Mouse (Mus musculus): ENCODE measurements around the gene Slc5a6. TPM values are rescaled to one million over a fixed set of nuclear protein-coding genes. Genes with fewer than 3 reads are reported as not detected.

Gene Slc5a6
- polyA plus RNA-seq, 1 experiment from 2014 or later = 8.6 TPM

DNA sequence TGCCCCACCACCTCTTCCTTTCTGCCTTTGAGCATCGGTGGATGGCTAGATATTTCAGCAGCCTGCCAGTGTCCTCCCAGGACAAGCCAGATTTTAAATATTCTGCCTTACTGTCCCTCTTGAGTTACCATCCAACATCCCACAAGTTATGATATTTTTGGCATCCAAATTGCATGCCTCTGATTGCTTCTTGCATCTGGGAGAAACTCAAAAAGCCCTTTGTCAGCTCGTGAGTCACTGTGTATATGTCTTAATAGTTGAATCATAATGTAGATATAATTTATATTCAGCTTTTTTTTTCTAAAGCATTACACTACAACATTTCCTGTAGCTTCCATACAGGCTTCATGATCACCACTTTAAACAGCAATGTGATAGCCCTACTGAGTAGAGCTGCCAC is 38.4 kb upstream of the Slc5a6 start:
- ATAC-seq (ENCODE audit: insufficient number of reproducible peaks, low FRiP score, low TSS enrichment, low read depth) (no peak), DNase-seq (ENCODE audit: low spot score) (no peak)
- Histone ChIP-seq H3K9me3 (ENCODE audit: control insufficient read depth, low read length) (no peaks in the 10 kb centered on the region), H3K4me1 (ENCODE audit: control insufficient read depth, insufficient read depth, low read length) (0 out of 2 replicates have a peak, but pooled peaks cover 3% of the 10 kb centered on the region), H3K9ac (ENCODE audit: low read length) (no peak overlapping the region), H3K27me3 (ENCODE audit: control insufficient read depth, insufficient read depth, low read length) (peaks cover 30% of the 10 kb centered on the region), H3K27ac (replicated peaks; ENCODE audit: low read depth, low read length) (no peak overlapping the region), H3K4me3 (ENCODE audit: low read depth, low read length) (no peak overlapping the region), H3K4me2 (ENCODE audit: low read depth, severe bottlenecking) (no peak overlapping the region), H3K36me3 (ENCODE audit: control insufficient read depth, insufficient read depth, low read length) (no peaks in the 10 kb centered on the region)
- WGBS = 87% methylated on average over 2 of the region's 2 CpGs

GRCm38 (mm10) chr5:31086606-31087005 is 37.9 kb upstream of the Slc5a6 start:
- ATAC-seq (ENCODE audit: insufficient number of reproducible peaks, low FRiP score, low TSS enrichment, low read depth) (no peak), DNase-seq (ENCODE audit: low spot score) (no peak)
- H3K4me2 ChIP-seq (ENCODE audit: low read depth, severe bottlenecking) = no peak overlapping the region
- 0 out of 2 replicates have a peak, but pooled peaks cover 3% of the 10 kb centered on the region for H3K4me1 ChIP-seq (ENCODE audit: control insufficient read depth, insufficient read depth, low read length)
- H3K9ac ChIP-seq (ENCODE audit: low read length) = no peak overlapping the region
- no peak overlapping the region for H3K27ac ChIP-seq (replicated peaks; ENCODE audit: low read depth, low read length)
- no peaks in the 10 kb centered on the region for H3K36me3 ChIP-seq (ENCODE audit: control insufficient read depth, insufficient read depth, low read length)
- no peak overlapping the region for H3K4me3 ChIP-seq (ENCODE audit: low read depth, low read length)
- no peaks in the 10 kb centered on the region for H3K9me3 ChIP-seq (ENCODE audit: control insufficient read depth, low read length)
- H3K27me3 ChIP-seq (ENCODE audit: control insufficient read depth, insufficient read depth, low read length) = peaks cover 25% of the 10 kb centered on the region
- 37% methylated on average over 7 of the region's 7 CpGs for WGBS

- H3K9ac ChIP-seq (ENCODE audit: low read length) = no peak overlapping the region
- no peak overlapping the region for H3K4me2 ChIP-seq (ENCODE audit: low read depth, severe bottlenecking)
- DNase-seq (ENCODE audit: low spot score) = no peak
- peaks cover 2% of the 10 kb centered on the region; the same call in 1 of the 2 replicates for H3K36me3 ChIP-seq (ENCODE audit: control insufficient read depth, insufficient read depth, low read length)
- H3K27ac ChIP-seq (replicated peaks; ENCODE audit: low read depth, low read length) = no peak overlapping the region
- H3K4me3 ChIP-seq (ENCODE audit: low read depth, low read length) = no peak overlapping the region
- H3K27me3 ChIP-seq (ENCODE audit: control insufficient read depth, insufficient read depth, low read length) = no peaks in the 10 kb centered on the region; the same call in 1 of the 2 replicates
- no peak for ATAC-seq (ENCODE audit: insufficient number of reproducible peaks, low FRiP score, low TSS enrichment, low read depth)
- H3K4me1 ChIP-seq (ENCODE audit: control insufficient read depth, insufficient read depth, low read length) = 0 out of 2 replicates have a peak, but pooled peaks cover 3% of the 10 kb centered on the region
- WGBS = 19% methylated on average over 8 of the region's 8 CpGs
- H3K9me3 ChIP-seq (ENCODE audit: control insufficient read depth, low read length) = no peaks in the 10 kb centered on the region
These were observed 35.2 kb upstream of the Slc5a6 start for GRCm38 (mm10) chr5:31083949-31084348.

DNA sequence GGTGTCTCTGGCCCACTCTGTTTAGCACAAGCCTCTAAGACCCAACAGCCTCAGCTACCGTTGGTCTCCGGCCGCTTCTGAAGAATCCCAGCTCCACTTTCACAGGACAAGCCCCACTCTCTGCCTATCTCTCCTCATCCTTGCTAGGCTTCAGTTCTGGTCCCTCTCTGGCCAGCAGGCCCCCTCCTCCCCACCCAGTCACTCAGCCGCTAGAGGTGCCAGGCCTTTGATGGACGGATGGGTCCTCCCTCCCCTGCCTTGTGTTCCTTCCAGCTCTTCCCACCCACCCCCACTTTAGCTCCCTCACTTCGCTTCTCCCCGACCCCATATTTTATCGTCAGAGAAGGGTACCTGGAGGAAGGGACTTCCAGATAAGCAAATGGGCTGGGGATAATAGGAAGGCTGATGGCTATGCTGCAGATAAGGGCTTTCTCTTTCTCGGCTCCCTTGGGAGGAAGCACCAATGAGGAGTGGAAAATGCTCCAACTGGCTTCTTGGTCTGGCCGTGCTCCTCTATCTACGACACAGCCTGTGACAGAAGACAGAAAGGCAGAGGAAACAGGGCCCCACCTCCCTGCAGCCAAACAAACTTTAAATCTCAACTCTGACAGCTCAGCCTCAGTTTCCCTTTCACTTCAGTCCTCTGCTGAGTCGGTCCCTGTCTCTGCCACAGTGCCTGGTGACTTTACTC is 34.4 kb upstream of the Slc5a6 start:
- Histone ChIP-seq H3K4me3 (ENCODE audit: low read depth, low read length) (no peak overlapping the region), H3K9ac (ENCODE audit: low read length) (no peak overlapping the region; the same call in 1 of the 2 replicates), H3K27me3 (ENCODE audit: control insufficient read depth, insufficient read depth, low read length) (no peaks in the 10 kb centered on the region; the same call in 1 of the 2 replicates), H3K9me3 (ENCODE audit: control insufficient read depth, low read length) (no peaks in the 10 kb centered on the region), H3K4me2 (ENCODE audit: low read depth, severe bottlenecking) (no peak overlapping the region), H3K36me3 (ENCODE audit: control insufficient read depth, insufficient read depth, low read length) (peaks cover 7% of the 10 kb centered on the region), H3K4me1 (ENCODE audit: control insufficient read depth, insufficient read depth, low read length) (0 out of 2 replicates have a peak, but pooled peaks cover 3% of the 10 kb centered on the region), H3K27ac (replicated peaks; ENCODE audit: low read depth, low read length) (no peak overlapping the region)
- ATAC-seq (ENCODE audit: insufficient number of reproducible peaks, low FRiP score, low TSS enrichment, low read depth) (no peak), DNase-seq (ENCODE audit: low spot score) (no peak)
- 28% methylated on average over 12 of the region's 12 CpGs for WGBS

DNA sequence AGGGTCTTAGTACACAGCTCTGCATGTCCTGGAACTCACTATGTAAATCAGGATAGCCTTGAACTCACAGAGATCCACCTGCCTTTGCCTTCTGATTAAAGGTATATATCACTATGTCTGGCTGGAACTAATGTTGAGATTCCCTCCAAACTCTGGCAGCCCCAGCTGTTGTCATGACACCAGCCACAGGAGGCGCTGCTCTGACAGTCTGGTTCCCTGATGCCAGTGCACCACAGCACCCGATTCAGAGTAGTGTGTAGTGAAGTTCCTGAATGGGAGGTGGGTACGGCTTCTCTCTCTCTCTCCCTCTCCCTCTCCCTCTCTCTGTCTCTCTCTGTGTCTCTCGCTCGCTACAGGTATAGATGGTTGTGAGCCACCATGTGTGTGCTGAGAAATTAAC is 33.6 kb upstream of the Slc5a6 start:
- peak; percentile 71 for DNase-seq (ENCODE audit: low spot score)
- no peak overlapping the region for H3K4me2 ChIP-seq (ENCODE audit: low read depth, severe bottlenecking)
- no peak overlapping the region for H3K4me3 ChIP-seq (ENCODE audit: low read depth, low read length)
- no peak overlapping the region for H3K9ac ChIP-seq (ENCODE audit: low read length)
- 12% methylated on average over 5 of the region's 5 CpGs for WGBS
- H3K27me3 ChIP-seq (ENCODE audit: control insufficient read depth, insufficient read depth, low read length) = no peaks in the 10 kb centered on the region; the same call in 1 of the 2 replicates
- no peak for ATAC-seq (ENCODE audit: insufficient number of reproducible peaks, low FRiP score, low TSS enrichment, low read depth)
- H3K36me3 ChIP-seq (ENCODE audit: control insufficient read depth, insufficient read depth, low read length) = peaks cover 8% of the 10 kb centered on the region
- no peak overlapping the region for H3K27ac ChIP-seq (replicated peaks; ENCODE audit: low read depth, low read length)
- H3K9me3 ChIP-seq (ENCODE audit: control insufficient read depth, low read length) = no peaks in the 10 kb centered on the region
- 0 out of 2 replicates have a peak, but pooled peaks cover 3% of the 10 kb centered on the region for H3K4me1 ChIP-seq (ENCODE audit: control insufficient read depth, insufficient read depth, low read length)

DNA sequence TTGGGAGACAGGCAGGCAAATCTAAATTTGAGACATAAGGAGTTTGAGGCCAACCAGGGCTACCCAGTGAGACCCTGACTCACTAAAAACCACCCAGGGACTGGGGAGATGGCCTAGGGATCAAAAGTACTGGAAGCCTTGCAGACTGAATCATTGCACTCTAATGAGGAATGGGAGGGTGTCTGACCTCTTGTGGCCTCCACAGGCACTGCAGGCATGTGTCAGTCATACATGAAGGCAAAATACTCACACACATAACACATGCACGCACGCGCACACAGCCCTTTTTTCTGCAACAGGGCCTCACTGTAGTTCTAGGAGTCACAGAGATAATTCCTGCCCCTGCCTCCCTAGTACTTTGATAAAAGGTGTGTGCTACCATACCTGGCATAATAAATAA is 32.7 kb upstream of the Slc5a6 start:
- Histone ChIP-seq H3K4me3 (ENCODE audit: low read depth, low read length) (no peak overlapping the region), H3K36me3 (ENCODE audit: control insufficient read depth, insufficient read depth, low read length) (peaks cover 14% of the 10 kb centered on the region), H3K27ac (replicated peaks; ENCODE audit: low read depth, low read length) (no peak overlapping the region), H3K4me1 (ENCODE audit: control insufficient read depth, insufficient read depth, low read length) (0 out of 2 replicates have a peak, but pooled peaks cover 3% of the 10 kb centered on the region), H3K9me3 (ENCODE audit: control insufficient read depth, low read length) (no peaks in the 10 kb centered on the region), H3K9ac (ENCODE audit: low read length) (no peak overlapping the region), H3K4me2 (ENCODE audit: low read depth, severe bottlenecking) (no peak overlapping the region), H3K27me3 (ENCODE audit: control insufficient read depth, insufficient read depth, low read length) (no peaks in the 10 kb centered on the region; the same call in 1 of the 2 replicates)
- WGBS = 70% methylated on average over 3 of the region's 3 CpGs
- peak; percentile 71 for DNase-seq (ENCODE audit: low spot score)
- ATAC-seq (ENCODE audit: insufficient number of reproducible peaks, low FRiP score, low TSS enrichment, low read depth) = no peak

DNA sequence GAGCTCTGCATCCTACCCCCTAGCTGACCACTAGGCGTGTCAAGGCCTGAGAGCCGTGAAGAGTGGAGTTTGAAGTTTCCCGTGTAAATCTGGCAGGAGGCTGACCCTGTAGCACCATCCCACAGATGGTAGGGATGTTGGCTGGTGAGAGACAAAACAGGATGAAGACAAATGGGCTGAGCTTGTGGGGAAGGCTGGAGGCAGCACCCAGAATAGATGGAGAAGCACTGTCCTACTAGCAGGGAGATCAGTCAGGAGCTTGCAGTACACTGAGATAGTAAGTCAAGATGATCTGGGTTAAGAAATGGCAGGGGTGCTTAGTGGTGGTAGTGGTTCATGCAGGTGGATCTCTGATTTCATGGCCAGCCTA is 32.1 kb upstream of the Slc5a6 start:
- no peaks in the 10 kb centered on the region; the same call in 1 of the 2 replicates for H3K27me3 ChIP-seq (ENCODE audit: control insufficient read depth, insufficient read depth, low read length)
- no peak overlapping the region for H3K4me3 ChIP-seq (ENCODE audit: low read depth, low read length)
- no peak for DNase-seq (ENCODE audit: low spot score)
- no peak for ATAC-seq (ENCODE audit: insufficient number of reproducible peaks, low FRiP score, low TSS enrichment, low read depth)
- WGBS = 69% methylated on average over 3 of the region's 3 CpGs
- peaks cover 18% of the 10 kb centered on the region for H3K36me3 ChIP-seq (ENCODE audit: control insufficient read depth, insufficient read depth, low read length)
- H3K4me2 ChIP-seq (ENCODE audit: low read depth, severe bottlenecking) = no peak overlapping the region
- no peak overlapping the region for H3K27ac ChIP-seq (replicated peaks; ENCODE audit: low read depth, low read length)
- no peak overlapping the region for H3K9ac ChIP-seq (ENCODE audit: low read length)
- H3K4me1 ChIP-seq (ENCODE audit: control insufficient read depth, insufficient read depth, low read length) = 0 out of 2 replicates have a peak, but pooled peaks cover 3% of the 10 kb centered on the region
- H3K9me3 ChIP-seq (ENCODE audit: control insufficient read depth, low read length) = no peaks in the 10 kb centered on the region

- H3K9me3 ChIP-seq (ENCODE audit: control insufficient read depth, low read length) = no peaks in the 10 kb centered on the region
- H3K27me3 ChIP-seq (ENCODE audit: control insufficient read depth, insufficient read depth, low read length) = no peaks in the 10 kb centered on the region; the same call in 1 of the 2 replicates
- H3K4me2 ChIP-seq (ENCODE audit: low read depth, severe bottlenecking) = no peak overlapping the region
- 0 out of 2 replicates have a peak, but pooled peaks cover 3% of the 10 kb centered on the region for H3K4me1 ChIP-seq (ENCODE audit: control insufficient read depth, insufficient read depth, low read length)
- H3K27ac ChIP-seq (replicated peaks; ENCODE audit: low read depth, low read length) = no peak overlapping the region
- DNase-seq (ENCODE audit: low spot score) (no peak), ATAC-seq (ENCODE audit: insufficient number of reproducible peaks, low FRiP score, low TSS enrichment, low read depth) (no peak)
- WGBS = 85% methylated on average over 13 of the region's 13 CpGs
- H3K9ac ChIP-seq (ENCODE audit: low read length) = no peak overlapping the region
- H3K36me3 ChIP-seq (ENCODE audit: control insufficient read depth, insufficient read depth, low read length) = peaks cover 24% of the 10 kb centered on the region
- H3K4me3 ChIP-seq (ENCODE audit: low read depth, low read length) = no peak overlapping the region
These were observed 31.5 kb upstream of the Slc5a6 start for GRCm38 (mm10) chr5:31080059-31080794.

Measured in limb, embryonic 11.5 days (tissue).